Mouse (Mus musculus): ENCODE data around the gene Btbd9. TPM values are rescaled to one million over a fixed set of nuclear protein-coding genes. Genes with fewer than 3 reads are reported as not detected.

Btbd9 gene
- total and polyA plus RNA-seq, 3 experiments = 24.7 to 33.8 TPM; not detected in 1

GRCm38 (mm10) chr17:30606634-30607081 is 30.4 kb upstream of the Btbd9 start:
- Histone ChIP-seq H3K9ac (ENCODE audit: control insufficient read depth, low read depth, low read length, poor library complexity, severe bottlenecking) (no peak overlapping the region), H3K27ac (ENCODE audit: control insufficient read depth, low read depth, low read length) (no peak overlapping the region), H3K9me3 (replicated peaks; ENCODE audit: insufficient read depth, low read length) (no peaks in the 10 kb centered on the region), H3K79me2 (ENCODE audit: control insufficient read depth, insufficient read depth, low read length, poor library complexity) (peaks cover 48% of the 10 kb centered on the region), H3K4me3 (ENCODE audit: control insufficient read depth in 1 of 2, insufficient read depth in 1 of 2, low read depth in 2 of 2, low read length in 2 of 2) (no peak overlapping the region), H3K27me3 (ENCODE audit: control insufficient read depth in 1 of 2, insufficient read depth in 2 of 2, low read length in 2 of 2) (no peaks in the 10 kb centered on the region), H3K36me3 (ENCODE audit: control insufficient read depth in 1 of 2, insufficient read depth in 2 of 2, low read length in 2 of 2) (peaks cover 25 to 30% of the 10 kb centered on the region in 2 experiments), H3K4me1 (ENCODE audit: control insufficient read depth in 1 of 2, insufficient read depth in 2 of 2, low read length in 2 of 2) (peaks cover 15 to 26% of the 10 kb centered on the region in 2 experiments)
- TF ChIP-seq MYB (IDR thresholded peaks at IDR 0.05; ENCODE audit: low read depth, low read length) = no peak
- TF ChIP-seq POLR2A (IDR thresholded peaks at IDR 0.05; ENCODE audit: control insufficient read depth in 1 of 2, insufficient read depth in 1 of 2, low read depth in 1 of 2, low read length in 2 of 2, poor library complexity in 1 of 2) = 0 out of 4 replicates have a peak, but pooled peaks of 1 of the 2 experiments have one; percentile 24
- DNase-seq (ENCODE audit: low read depth, low spot score) = no peak

GRCm38 (mm10) chr17:30606206-30606605 is 29.9 kb upstream of the Btbd9 start:
- H3K4me1 ChIP-seq (ENCODE audit: control insufficient read depth in 1 of 2, insufficient read depth in 2 of 2, low read length in 2 of 2) = peaks cover 14 to 22% of the 10 kb centered on the region in 2 experiments
- TF ChIP-seq TCF12 (IDR thresholded peaks at IDR 0.05; ENCODE audit: low read depth, low read length) (no peak), POLR2A (IDR thresholded peaks at IDR 0.05; ENCODE audit: control insufficient read depth in 1 of 2, insufficient read depth in 1 of 2, low read depth in 1 of 2, low read length in 2 of 2, poor library complexity in 1 of 2) (no peak), POLR2AphosphoS2 (IDR thresholded peaks at IDR 0.05; ENCODE audit: low read length) (no peak), E2F4 (IDR thresholded peaks at IDR 0.05; ENCODE audit: borderline replicate concordance, low read depth, low read length) (no peak), EP300 (IDR thresholded peaks at IDR 0.05; ENCODE audit: low read depth in 1 of 2, low read length in 2 of 2) (no peak), MXI1 (IDR thresholded peaks at IDR 0.05; ENCODE audit: low read depth, low read length) (no peak), ZKSCAN1 (IDR thresholded peaks at IDR 0.05; ENCODE audit: low read depth, low read length) (no peak), GABPA (IDR thresholded peaks at IDR 0.05; ENCODE audit: low read depth, low read length) (no peak), SIN3A (IDR thresholded peaks at IDR 0.05; ENCODE audit: low read length) (no peak), SMC3 (IDR thresholded peaks at IDR 0.05; ENCODE audit: low read depth, low read length) (no peak), CHD2 (IDR thresholded peaks at IDR 0.05; ENCODE audit: low read length) (no peak), UBTF (IDR thresholded peaks at IDR 0.05; ENCODE audit: borderline replicate concordance, insufficient read depth, low read depth, low read length) (no peak), BHLHE40 (IDR thresholded peaks at IDR 0.05; ENCODE audit: borderline replicate concordance, low read depth, low read length) (no peak), ZC3H11A (IDR thresholded peaks at IDR 0.05; ENCODE audit: low read depth, low read length) (no peak), RAD21 (IDR thresholded peaks at IDR 0.05; ENCODE audit: low read depth, low read length) (no peak), CHD1 (IDR thresholded peaks at IDR 0.05; ENCODE audit: low read depth, low read length) (no peak), HCFC1 (IDR thresholded peaks at IDR 0.05; ENCODE audit: low read depth, low read length) (no peak), CTCF (IDR thresholded peaks at IDR 0.05 in 2 of 3, conservative IDR thresholded peaks at IDR 0.05 in 1 of 3; ENCODE audit: control insufficient read depth in 1 of 3, insufficient read depth in 1 of 3, low read depth in 2 of 3, low read length in 3 of 3, poor library complexity in 1 of 3, severe bottlenecking in 1 of 3) (no peak)

More at GRCm38 (mm10) chr17:30606206-30606605, 29.9 kb upstream of the Btbd9 start:
- DNase-seq (ENCODE audit: low read depth, low spot score) = no peak
- peaks cover 44% of the 10 kb centered on the region for H3K79me2 ChIP-seq (ENCODE audit: control insufficient read depth, insufficient read depth, low read length, poor library complexity)
- no peaks in the 10 kb centered on the region for H3K27me3 ChIP-seq (ENCODE audit: control insufficient read depth in 1 of 2, insufficient read depth in 2 of 2, low read length in 2 of 2)
- peaks cover 28 to 29% of the 10 kb centered on the region in 2 experiments for H3K36me3 ChIP-seq (ENCODE audit: control insufficient read depth in 1 of 2, insufficient read depth in 2 of 2, low read length in 2 of 2)
- no peak overlapping the region for H3K27ac ChIP-seq (ENCODE audit: control insufficient read depth, low read depth, low read length)
- no peak overlapping the region for H3K9ac ChIP-seq (ENCODE audit: control insufficient read depth, low read depth, low read length, poor library complexity, severe bottlenecking)
- H3K9me3 ChIP-seq (replicated peaks; ENCODE audit: insufficient read depth, low read length) = no peaks in the 10 kb centered on the region
- H3K4me3 ChIP-seq (ENCODE audit: control insufficient read depth in 1 of 2, insufficient read depth in 1 of 2, low read depth in 2 of 2, low read length in 2 of 2) = no peak overlapping the region

All from MEL (cell line).